Mouse (Mus musculus) adrenal gland, adult 18-20 months (tissue): ENCODE results near the gene Slc25a18. TPM values are rescaled to one million over a fixed set of nuclear protein-coding genes. Genes with fewer than 3 reads are reported as not detected.
"Not testable (repeated sequence)": the region's sequence is repeated elsewhere in the genome, so short reads cannot be mapped to it uniquely, and the experiment has no call there.

Experiments used
- DNase-seq, 2 experiments: peaks; one replicate each; pipeline ENCODE4 v3.0.0; 2021 to 2022; ENCODE audit warnings: low spot score in 2 of 2
- total RNA-seq, 2 experiments: library from RNA; stranded (reverse); gene quantifications; 1 replicate in 1 of 2; 2 replicates in 1 of 2; pipeline ENCODE4 v1.2.3; 2021

The Slc25a18 gene
- total RNA-seq, 2 experiments from 2014 or later = 0.26 TPM; not detected in 1

- DNase-seq = no peak
Observed at GRCm38 (mm10) chr6:120796111-120796510, 22.7 kb downstream of the Slc25a18 start.

GRCm38 (mm10) chr6:120798019-120798418, 24.6 kb downstream of the Slc25a18 start:
- DNase-seq = no peak

- no peak for DNase-seq
Observed at GRCm38 (mm10) chr6:120798905-120799304, 25.5 kb downstream of the Slc25a18 start.

- no peak for DNase-seq
Observed at GRCm38 (mm10) chr6:120799581-120800041, 26.2 kb downstream of the Slc25a18 start.

- DNase-seq = no peak
Observed at GRCm38 (mm10) chr6:120806999-120807737, 33.8 kb downstream of the Slc25a18 start.

GRCm38 (mm10) chr6:120807738-120808081, 34.3 kb downstream of the Slc25a18 start:
- no peak for DNase-seq

- DNase-seq = not testable (repeated sequence)
Observed at GRCm38 (mm10) chr6:120811999-120812398, 38.6 kb downstream of the Slc25a18 start.

- no peak for DNase-seq
Observed at GRCm38 (mm10) chr6:120819294-120819693, 45.9 kb downstream of the Slc25a18 start.

- no peak for DNase-seq
Observed at GRCm38 (mm10) chr6:120820144-120820543, 46.8 kb downstream of the Slc25a18 start.

- DNase-seq = no peak
Observed at GRCm38 (mm10) chr6:120820941-120821340, 47.6 kb downstream of the Slc25a18 start.

GRCm38 (mm10) chr6:120821715-120822114, 48.3 kb downstream of the Slc25a18 start:
- no peak for DNase-seq

GRCm38 (mm10) chr6:120822307-120822928, 49.0 kb downstream of the Slc25a18 start, which contains the start of gene Atp6v1e1:
Atp6v1e1 (minus strand) TSS chr6:120822793.
- peak; percentile 82 to 86 for DNase-seq

- no peak for DNase-seq
Observed at GRCm38 (mm10) chr6:120822937-120823614, 49.7 kb downstream of the Slc25a18 start.

- DNase-seq = no peak
Observed at GRCm38 (mm10) chr6:120830056-120830455, 56.7 kb downstream of the Slc25a18 start.

- no peak for DNase-seq
Observed at GRCm38 (mm10) chr6:120830866-120831608, 57.7 kb downstream of the Slc25a18 start.

GRCm38 (mm10) chr6:120832097-120832496, 58.7 kb downstream of the Slc25a18 start:
- DNase-seq = no peak

- DNase-seq = no peak
Observed at GRCm38 (mm10) chr6:120834766-120835321, 61.5 kb downstream of the Slc25a18 start.

- DNase-seq = peak; percentile 100
Observed at GRCm38 (mm10) chr6:120835474-120836374, 62.3 kb downstream of the Slc25a18 start, which contains the start of gene Bcl2l13. Bcl2l13 (plus strand) TSS chr6:120836212.

GRCm38 (mm10) chr6:120836389-120837151, 63.2 kb downstream of the Slc25a18 start:
- DNase-seq = no peak
